Mouse (Mus musculus) activated CD4-positive, CD25-positive, alpha-beta regulatory T cell, adult 4 months (primary cell): ENCODE results near the gene Pcdh11x. TPM values are rescaled to one million over a fixed set of nuclear protein-coding genes. Genes with fewer than 3 reads are reported as not detected.

Source experiments
- polyA plus RNA-seq, 2 experiments: library from polyadenylated mRNA; unstranded; fragments of 100-300 nt; shearing (Covaris generic); gene quantifications; one replicate each; pipeline ENCODE4 v1.2.1; 2017

The Pcdh11x gene
- polyA plus RNA-seq, 2 experiments from 2014 or later, result 0.21 TPM; not detected in 1

Other genes starting within 250 kb of the Pcdh11x start
- gene H2afb3, start 22.8 kb downstream of the Pcdh11x start, polyA plus RNA-seq, result not detected